Mouse (Mus musculus): ENCODE data around the gene Fam107a. TPM values are rescaled to one million over a fixed set of nuclear protein-coding genes. Genes with fewer than 3 reads are reported as not detected.

The Fam107a gene
- polyA plus RNA-seq, 2 experiments: 0.03 TPM; not detected in 1

- no peak for DNase-seq (ENCODE audit: low read depth in 3 of 3, low spot score in 3 of 3)
Observed at GRCm38 (mm10) chr14:8251330-8251885, 66.4 kb downstream of the Fam107a start.

GRCm38 (mm10) chr14:8250141-8250871 is 67.5 kb downstream of the Fam107a start:
- WGBS (ENCODE audit: insufficient replicate concordance): 63% methylated on average over 9 of the region's 9 CpGs
- Histone ChIP-seq H3K27ac (no peak overlapping the region), H3K9me3 (ENCODE audit: control insufficient read depth, low read length) (no peaks in the 10 kb centered on the region), H3K9ac (replicated peaks) (no peak overlapping the region), H3K4me3 (ENCODE audit: insufficient read depth in 1 of 2, low read depth in 2 of 2, low read length in 2 of 2) (no peak overlapping the region), H3K36me3 (replicated peaks; ENCODE audit: control insufficient read depth, insufficient read depth, low read depth) (no peaks in the 10 kb centered on the region), H3K27me3 (ENCODE audit: control insufficient read depth, insufficient read depth, low read length) (no peaks in the 10 kb centered on the region), H3K4me2 (ENCODE audit: low read depth) (no peak overlapping the region), H3K4me1 (replicated peaks; ENCODE audit: control insufficient read depth in 2 of 2, insufficient read depth in 2 of 2, low read length in 1 of 2) (no peaks in the 10 kb centered on the region)
- TF ChIP-seq CTCF (IDR thresholded peaks at IDR 0.05; ENCODE audit: low read depth): no peak
- ATAC-seq (ENCODE audit: insufficient read depth) (no peak), DNase-seq (ENCODE audit: low read depth in 3 of 3, low spot score in 3 of 3) (no peak)

More at GRCm38 (mm10) chr14:8251330-8251885, 66.4 kb downstream of the Fam107a start:
- 82% methylated on average over 8 of the region's 8 CpGs for WGBS (ENCODE audit: insufficient replicate concordance)
- Histone ChIP-seq H3K4me3 (ENCODE audit: insufficient read depth in 1 of 2, low read depth in 2 of 2, low read length in 2 of 2) (no peak overlapping the region), H3K4me2 (ENCODE audit: low read depth) (no peak overlapping the region), H3K9me3 (ENCODE audit: control insufficient read depth, low read length) (no peaks in the 10 kb centered on the region), H3K36me3 (replicated peaks; ENCODE audit: control insufficient read depth, insufficient read depth, low read depth) (no peaks in the 10 kb centered on the region), H3K4me1 (replicated peaks; ENCODE audit: control insufficient read depth in 2 of 2, insufficient read depth in 2 of 2, low read length in 1 of 2) (no peaks in the 10 kb centered on the region), H3K27me3 (ENCODE audit: control insufficient read depth, insufficient read depth, low read length) (no peaks in the 10 kb centered on the region), H3K9ac (replicated peaks) (no peak overlapping the region), H3K27ac (no peak overlapping the region)
- ATAC-seq (ENCODE audit: insufficient read depth): no peak
- no peak for TF ChIP-seq CTCF (IDR thresholded peaks at IDR 0.05; ENCODE audit: low read depth)
- TF ChIP-seq EP300 (IDR thresholded peaks at IDR 0.05; ENCODE audit: low read depth): no peak

- Histone ChIP-seq H3K36me3 (replicated peaks; ENCODE audit: control insufficient read depth, insufficient read depth, low read depth) (no peaks in the 10 kb centered on the region), H3K9me3 (ENCODE audit: control insufficient read depth, low read length) (no peaks in the 10 kb centered on the region), H3K4me2 (ENCODE audit: low read depth) (no peak overlapping the region), H3K27me3 (ENCODE audit: control insufficient read depth, insufficient read depth, low read length) (no peaks in the 10 kb centered on the region), H3K4me3 (ENCODE audit: insufficient read depth in 1 of 2, low read depth in 2 of 2, low read length in 2 of 2) (no peak overlapping the region), H3K27ac (no peak overlapping the region), H3K4me1 (replicated peaks; ENCODE audit: control insufficient read depth in 2 of 2, insufficient read depth in 2 of 2, low read length in 1 of 2) (peaks cover 0 to 3% of the 10 kb centered on the region in 2 experiments; a peak in 1 of 4 replicates), H3K9ac (replicated peaks) (no peak overlapping the region)
- WGBS (ENCODE audit: insufficient replicate concordance): 59% methylated on average over 1 of the region's 1 CpGs
- ATAC-seq (ENCODE audit: insufficient read depth) (no peak), DNase-seq (ENCODE audit: low read depth in 3 of 3, low spot score in 3 of 3) (no peak)
- TF ChIP-seq EP300 (IDR thresholded peaks at IDR 0.05; ENCODE audit: low read depth) (no peak), CTCF (IDR thresholded peaks at IDR 0.05; ENCODE audit: low read depth) (no peak)
Observed at GRCm38 (mm10) chr14:8249206-8249605, 68.6 kb downstream of the Fam107a start.

GRCm38 (mm10) chr14:8246878-8247277 is 70.9 kb downstream of the Fam107a start:
- WGBS (ENCODE audit: insufficient replicate concordance): 68% methylated on average over 8 of the region's 8 CpGs
- DNase-seq (ENCODE audit: low read depth in 3 of 3, low spot score in 3 of 3): no peak
- Histone ChIP-seq H3K4me1 (replicated peaks; ENCODE audit: control insufficient read depth in 2 of 2, insufficient read depth in 2 of 2, low read length in 1 of 2) (peaks cover 0 to 11% of the 10 kb centered on the region in 2 experiments; a peak in 2 of 4 replicates), H3K27me3 (ENCODE audit: control insufficient read depth, insufficient read depth, low read length) (no peaks in the 10 kb centered on the region), H3K36me3 (replicated peaks; ENCODE audit: control insufficient read depth, insufficient read depth, low read depth) (no peaks in the 10 kb centered on the region), H3K9me3 (ENCODE audit: control insufficient read depth, low read length) (no peaks in the 10 kb centered on the region), H3K27ac (no peak overlapping the region), H3K4me3 (ENCODE audit: insufficient read depth in 1 of 2, low read depth in 2 of 2, low read length in 2 of 2) (no peak overlapping the region), H3K4me2 (ENCODE audit: low read depth) (no peak overlapping the region), H3K9ac (replicated peaks) (no peak overlapping the region)
- no peak for ATAC-seq (ENCODE audit: insufficient read depth)
- TF ChIP-seq EP300 (IDR thresholded peaks at IDR 0.05; ENCODE audit: low read depth): no peak
- no peak for TF ChIP-seq CTCF (IDR thresholded peaks at IDR 0.05; ENCODE audit: low read depth)

Other genes starting within 250 kb of the Fam107a start
- 4.8 and 10.7 TPM in 2 replicates for gene Rpp14, start 237.7 kb downstream of the Fam107a start, polyA plus RNA-seq (2012; rRNA removed)
- 27.1 and 27.3 TPM in 2 replicates for gene Rpp14, start 237.7 kb downstream of the Fam107a start, polyA plus RNA-seq (2014; fragmentation: Nextera tagmentation; extraction: Ambion mirVana)
- gene Pxk, start 219.8 kb downstream of the Fam107a start, polyA plus RNA-seq (2012; rRNA removed): 5.6 and 7.1 TPM in 2 replicates
- 9.6 and 10.3 TPM in 2 replicates for gene Pxk, start 219.8 kb downstream of the Fam107a start, polyA plus RNA-seq (2014; fragmentation: Nextera tagmentation; extraction: Ambion mirVana)
- 49.5 and 74.9 TPM in 2 replicates for gene Pdhb, start 145.0 kb downstream of the Fam107a start, polyA plus RNA-seq (2012; rRNA removed)
- 117 and 119 TPM in 2 replicates for gene Pdhb, start 145.0 kb downstream of the Fam107a start, polyA plus RNA-seq (2014; fragmentation: Nextera tagmentation; extraction: Ambion mirVana)
- 2.6 and 3.6 TPM in 2 replicates for gene Kctd6, start 103.9 kb downstream of the Fam107a start, polyA plus RNA-seq (2012; rRNA removed)
- 3.4 and 6.5 TPM in 2 replicates for gene Kctd6, start 103.9 kb downstream of the Fam107a start, polyA plus RNA-seq (2014; fragmentation: Nextera tagmentation; extraction: Ambion mirVana)
- 18.3 and 22.7 TPM in 2 replicates for gene Acox2, start 58.7 kb downstream of the Fam107a start, polyA plus RNA-seq (2012; rRNA removed)
- gene Acox2, start 58.7 kb downstream of the Fam107a start, polyA plus RNA-seq (2014; fragmentation: Nextera tagmentation; extraction: Ambion mirVana): 24.3 and 25.0 TPM in 2 replicates
- gene Oit1, start 60.7 kb upstream of the Fam107a start, polyA plus RNA-seq (2012; rRNA removed): 0.02 and 0.10 TPM in 2 replicates
- gene Oit1, start 60.7 kb upstream of the Fam107a start, polyA plus RNA-seq (2014; fragmentation: Nextera tagmentation; extraction: Ambion mirVana): not detected in 2 replicates

Measured in liver, embryonic 14.5 days (tissue).